Mouse (Mus musculus) forebrain, postnatal 0 days (tissue): Measurements from ENCODE around the gene AC109138.7. TPM values are rescaled to one million over a fixed set of nuclear protein-coding genes. Genes with fewer than 3 reads are reported as not detected.
A peak's percentile ranks its signal among the peaks of the same experiment; 100 is the strongest.

Experiments
- ATAC-seq: fragments of 200-750 bp; cut with Nextera tagmentation; 2 replicates; pipeline ENCODE4 v1.8.0; 2017; ENCODE audit warnings: mild to moderate bottlenecking, moderate library complexity
- DNase-seq: peaks from one replicate; pipeline ENCODE4 v3.0.0-alpha.2; 2015
- H3K27ac ChIP-seq: fragments of 300-500 bp; sonication (generic); 2 replicates; pipeline ENCODE4 v1.5.1; 2014; ENCODE audit warnings: low read depth, mild to moderate bottlenecking, antibody characterized with exemption, low read length, moderate library complexity, mixed read lengths
- H3K27me3 ChIP-seq: fragments of 300-500 bp; sonication (generic); 2 replicates; pipeline ENCODE4 v1.6.1; 2014; ENCODE audit warnings: mild to moderate bottlenecking, low read length, mixed read lengths; ENCODE audit not compliant: insufficient read depth
- H3K36me3 ChIP-seq: fragments of 300-500 bp; sonication (generic); 2 replicates; pipeline ENCODE4 v1.6.1; 2014; ENCODE audit warnings: mild to moderate bottlenecking, moderate library complexity; ENCODE audit not compliant: insufficient read depth
- H3K4me1 ChIP-seq: fragments of 300-500 bp; sonication (generic); 2 replicates; pipeline ENCODE4 v1.6.1; 2014; ENCODE audit warnings: antibody characterized with exemption; ENCODE audit not compliant: insufficient read depth
- H3K4me2 ChIP-seq: fragments of 300-500 bp; sonication (generic); 2 replicates; pipeline ENCODE4 v1.6.1; 2014; ENCODE audit warnings: low read depth, mild to moderate bottlenecking, moderate library complexity
- H3K4me3 ChIP-seq: fragments of 300-500 bp; sonication (generic); 2 replicates; pipeline ENCODE4 v1.5.1; 2014; ENCODE audit warnings: low read depth, low read length, mixed read lengths
- H3K9ac ChIP-seq: fragments of 300-500 bp; sonication (generic); 2 replicates; pipeline ENCODE4 v1.6.1; 2014; ENCODE audit warnings: mild to moderate bottlenecking
- H3K9me3 ChIP-seq: fragments of 300-500 bp; sonication (generic); 2 replicates; pipeline ENCODE4 v1.6.1; 2016; ENCODE audit warnings: low read length
- CTCF ChIP-seq: sonication (generic); IDR thresholded peaks from 2 replicates; pipeline ENCODE4 v1.5.1; 2016; ENCODE audit warnings: antibody characterized with exemption, control low read depth, low read depth
- WGBS: fragments of 180-500 bp; shearing (Covaris S2); extraction: QIAGEN DNeasy Blood & Tissue Kit; methylation state at CpG from one replicate; pipeline ENCODE4 v1.1.7; 2014; 5-methylcytosine and 5-hydroxymethylcytosine counted together
- polyA plus RNA-seq: library from polyadenylated mRNA; unstranded; fragments of >200 nt; fragmentation: Nextera tagmentation; extraction: Ambion mirVana; gene quantifications from 2 replicates; pipeline ENCODE4 v1.2.1, GENCODE M21; 2015
- total RNA-seq: library from RNA; depleted of rRNA; stranded (reverse); fragments of >200 nt; gene quantifications from 2 replicates; pipeline ENCODE4 v1.2.3, GENCODE M21; 2014; rRNA removed

Gene AC109138.7
- total RNA-seq (not detected in 2 replicates), polyA plus RNA-seq (not detected in 2 replicates)

DNA sequence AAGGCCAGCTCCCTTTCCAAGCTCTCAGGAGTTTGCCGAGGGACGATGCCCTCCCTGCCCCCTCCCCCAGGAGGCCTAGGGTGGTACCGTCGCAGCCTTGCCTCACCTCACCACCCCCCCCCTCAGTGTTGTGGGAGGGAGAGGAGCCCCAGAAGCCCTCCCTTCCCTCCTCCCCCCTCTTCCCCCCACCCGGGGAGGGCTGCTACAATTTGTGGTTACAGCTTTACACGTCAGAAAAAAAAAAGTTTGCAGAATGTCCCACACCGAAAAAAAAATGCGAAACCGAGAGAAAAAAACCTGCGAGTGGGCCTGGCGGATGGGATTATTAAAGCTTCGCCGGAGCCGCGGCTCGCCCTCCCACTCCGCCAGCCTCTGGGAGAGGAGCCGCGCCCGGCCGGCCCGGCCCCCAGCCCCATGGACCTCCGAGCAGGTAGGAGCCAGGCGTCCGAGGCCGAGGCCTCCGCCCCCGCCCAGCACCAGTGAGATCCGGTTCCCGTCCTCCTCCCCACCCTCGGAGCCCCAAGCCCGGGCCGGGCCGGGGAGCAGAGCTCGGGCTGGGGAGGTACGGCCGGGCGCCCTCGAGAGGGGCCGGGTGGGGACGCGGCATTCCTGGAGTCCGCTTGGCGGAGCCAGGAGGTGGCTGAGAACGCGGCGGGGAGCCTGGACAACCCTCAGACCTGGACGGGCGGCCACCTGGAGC is at the start of gene AC109138.7, which contains the start of gene Clcf1:
AC109138.7 (plus strand) TSS at position 287 of the 700 bp plus-strand sequence.
Clcf1 (plus strand) TSS at position 168 of the 700 bp plus-strand sequence.
- peaks cover 25% of the 10 kb centered on the region for H3K27me3 ChIP-seq
- H3K36me3 ChIP-seq = no peaks in the 10 kb centered on the region
- WGBS = 2% methylated on average over 43 of the region's 49 CpGs
- no peak for TF ChIP-seq CTCF
- no peak for DNase-seq
- peak; percentile 14; the same call in 1 of the 2 replicates for ATAC-seq
- peak within 1 kb of the TSS; percentile 90 for H3K4me2 ChIP-seq
- H3K27ac ChIP-seq = no peak within 1 kb of the TSS
- H3K9ac ChIP-seq = peak within 1 kb of the TSS; percentile 44
- no peaks in the 10 kb centered on the region for H3K9me3 ChIP-seq
- peak within 1 kb of the TSS; percentile 48 for H3K4me3 ChIP-seq
- H3K4me1 ChIP-seq = no peaks in the 10 kb centered on the region

DNA sequence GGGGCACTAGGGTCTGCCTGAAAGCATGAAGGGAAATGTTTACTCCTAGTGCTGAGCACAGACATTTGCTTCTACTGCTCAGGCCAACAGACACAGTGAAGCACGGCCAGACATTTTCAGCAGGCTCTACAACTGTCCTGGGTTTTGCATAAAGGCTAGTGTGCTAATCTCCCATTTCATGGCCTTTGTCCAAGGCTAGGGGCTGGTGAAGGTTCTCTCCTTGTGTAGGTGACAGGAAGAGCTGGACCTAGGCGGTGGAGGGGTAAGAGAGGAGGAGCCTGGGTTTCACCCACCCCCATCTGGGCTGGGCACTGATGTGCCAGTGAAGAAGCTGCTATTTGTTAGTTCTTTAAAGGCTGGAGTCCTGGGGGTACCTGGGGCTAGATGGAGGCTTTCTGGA is 49.4 kb upstream of the AC109138.7 start:
- no peak overlapping the region for H3K9ac ChIP-seq
- no peak for ATAC-seq
- no peak for TF ChIP-seq CTCF
- H3K4me2 ChIP-seq = no peak overlapping the region
- no peak for DNase-seq
- peaks cover 14% of the 10 kb centered on the region for H3K36me3 ChIP-seq
- H3K27ac ChIP-seq = no peak overlapping the region
- no peak overlapping the region for H3K4me3 ChIP-seq
- H3K9me3 ChIP-seq = no peaks in the 10 kb centered on the region
- 83% methylated on average over 2 of the region's 2 CpGs for WGBS
- no peaks in the 10 kb centered on the region for H3K27me3 ChIP-seq
- H3K4me1 ChIP-seq = peaks cover 12% of the 10 kb centered on the region

DNA sequence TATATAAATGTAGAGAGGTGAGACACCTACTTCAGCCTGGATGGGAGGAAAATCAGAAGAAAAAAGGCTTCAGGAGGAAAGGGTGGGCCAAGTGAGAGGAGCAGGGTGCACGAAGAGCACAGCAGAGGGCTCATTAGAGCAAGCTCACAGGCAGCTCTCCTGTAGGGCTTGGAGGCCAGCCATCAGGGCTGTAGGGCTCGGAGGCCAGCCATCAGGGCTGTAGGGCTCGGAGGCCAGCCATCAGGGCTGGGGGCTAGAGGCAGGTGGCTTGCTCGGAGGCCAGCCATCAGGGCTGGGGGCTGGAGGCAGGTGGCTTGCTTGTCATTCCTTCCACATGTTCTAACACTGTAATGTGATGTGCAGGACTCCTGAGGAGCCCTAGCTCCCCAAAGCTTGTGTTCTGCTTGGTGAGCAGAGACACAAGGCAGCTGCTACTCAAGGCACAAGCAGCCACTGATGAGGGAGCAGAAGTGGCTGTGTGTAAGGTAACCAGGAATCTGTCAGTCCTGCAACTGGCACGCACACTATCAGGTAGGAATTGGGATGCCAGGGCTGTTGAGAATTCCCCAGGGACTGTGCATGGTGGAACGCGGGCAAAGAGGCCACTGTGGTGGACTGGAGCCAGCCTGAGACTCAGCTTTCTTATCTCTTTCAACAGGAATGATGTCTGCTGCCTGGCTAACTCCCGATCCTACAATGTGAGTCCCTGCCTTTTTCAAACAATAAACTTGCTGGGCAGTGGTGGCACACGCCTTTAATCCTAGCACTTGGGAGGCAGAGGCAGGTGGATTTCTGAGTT is 47.3 kb upstream of the AC109138.7 start:
- Histone ChIP-seq H3K4me1 (peaks cover 18% of the 10 kb centered on the region), H3K27me3 (no peaks in the 10 kb centered on the region), H3K9me3 (no peaks in the 10 kb centered on the region), H3K36me3 (no peaks in the 10 kb centered on the region), H3K27ac (no peak overlapping the region), H3K9ac (no peak overlapping the region), H3K4me2 (no peak overlapping the region), H3K4me3 (no peak overlapping the region)
- no peak for DNase-seq
- 74% methylated on average over 9 of the region's 9 CpGs for WGBS
- ATAC-seq = no peak
- no peak for TF ChIP-seq CTCF

DNA sequence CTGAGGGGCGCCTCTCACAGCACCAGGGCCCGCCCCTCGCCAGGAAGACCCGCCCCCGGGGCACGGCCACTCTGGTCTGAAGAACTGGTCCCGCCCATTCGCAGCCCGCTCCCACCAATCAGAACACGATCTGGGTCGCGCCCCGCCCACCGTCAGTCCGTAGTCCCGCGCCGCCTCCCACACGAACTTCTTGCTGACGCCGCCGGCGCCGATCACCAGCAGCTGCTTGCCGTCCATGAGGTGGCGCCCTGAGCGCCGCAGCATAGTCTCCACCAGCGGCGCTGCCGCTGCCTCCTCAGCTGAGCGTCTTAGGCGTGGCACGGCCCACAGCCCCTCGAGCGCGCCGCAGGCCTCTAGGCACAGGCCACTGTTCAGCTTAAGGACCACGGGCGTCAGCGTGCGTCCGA is 44.8 kb upstream of the AC109138.7 start:
- Histone ChIP-seq H3K4me2 (peak overlapping the region; percentile 90), H3K36me3 (no peaks in the 10 kb centered on the region), H3K4me1 (peaks cover 7% of the 10 kb centered on the region), H3K27ac (peak overlapping the region; percentile 92), H3K9me3 (no peaks in the 10 kb centered on the region), H3K27me3 (no peaks in the 10 kb centered on the region), H3K9ac (peak overlapping the region; percentile 76), H3K4me3 (peak overlapping the region; percentile 46)
- ATAC-seq (peak; percentile 97), DNase-seq (peak; percentile 99)
- TF ChIP-seq CTCF = peak; percentile 99
- WGBS = 0% methylated on average over 43 of the region's 43 CpGs

DNA sequence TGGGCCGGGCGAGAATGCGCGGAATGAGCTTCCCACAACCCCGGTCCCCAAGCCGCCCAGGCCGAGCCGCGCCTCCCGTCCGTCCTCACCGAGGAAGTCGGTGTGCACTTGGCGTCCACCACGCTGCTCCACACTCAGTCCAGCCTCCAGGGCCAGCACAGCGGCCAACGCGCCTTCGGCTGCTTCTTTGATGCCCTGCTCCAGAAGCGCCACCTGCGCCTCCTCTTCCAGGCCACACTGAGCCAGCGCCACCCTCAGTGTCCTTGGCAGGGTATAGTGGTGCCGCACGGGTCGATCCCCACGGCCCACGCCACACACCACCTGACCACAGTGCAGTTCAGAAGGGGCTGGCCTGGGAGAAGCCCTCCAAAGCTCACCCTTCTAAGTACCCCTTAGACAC is 44.3 kb upstream of the AC109138.7 start:
- 10% methylated on average over 27 of the region's 27 CpGs for WGBS
- DNase-seq (no peak), ATAC-seq (peak; percentile 30)
- H3K4me3 ChIP-seq = peak overlapping the region; percentile 46
- H3K4me1 ChIP-seq = peaks cover 7% of the 10 kb centered on the region
- H3K36me3 ChIP-seq = no peaks in the 10 kb centered on the region
- TF ChIP-seq CTCF = no peak
- no peaks in the 10 kb centered on the region for H3K9me3 ChIP-seq
- peak overlapping the region; percentile 90 for H3K4me2 ChIP-seq
- peak overlapping the region; percentile 92 for H3K27ac ChIP-seq
- peak overlapping the region; percentile 76 for H3K9ac ChIP-seq
- no peaks in the 10 kb centered on the region for H3K27me3 ChIP-seq

DNA sequence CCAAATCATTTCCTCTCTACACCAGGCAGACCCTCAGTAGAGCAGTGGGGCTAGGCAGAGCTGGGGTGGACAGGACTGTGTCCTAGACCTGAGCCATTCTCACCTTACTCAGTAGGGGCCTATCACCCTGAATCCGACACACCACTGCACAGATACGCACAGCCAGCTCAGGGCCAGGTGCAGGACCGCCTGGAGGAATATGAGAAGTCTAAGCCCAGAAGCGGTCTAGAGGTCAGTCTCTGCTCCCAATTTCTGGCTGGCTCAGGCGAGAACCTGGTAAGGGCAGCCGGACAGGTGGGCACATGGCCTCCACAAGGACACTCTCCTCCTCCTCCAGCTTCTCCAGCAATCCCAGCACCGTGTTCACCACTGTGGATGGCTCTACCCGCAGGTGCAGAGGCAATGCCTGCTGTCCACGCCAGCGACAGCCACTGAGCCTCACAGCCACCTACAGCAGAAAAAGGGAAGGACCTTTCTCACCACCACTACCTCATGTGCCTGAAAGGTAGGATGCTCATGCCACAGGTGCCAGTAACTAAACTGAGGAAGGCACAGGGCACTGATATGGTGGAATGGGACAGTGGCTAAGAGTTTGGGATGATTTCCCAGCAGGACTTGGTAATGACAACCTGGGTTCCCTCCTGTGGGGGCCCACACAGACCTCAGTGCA is 43.3 kb upstream of the AC109138.7 start:
- TF ChIP-seq CTCF = 0 out of 2 replicates have a peak, but pooled peaks have one; percentile 3
- Histone ChIP-seq H3K4me3 (no peak overlapping the region), H3K4me2 (no peak overlapping the region), H3K4me1 (peaks cover 7% of the 10 kb centered on the region), H3K27me3 (no peaks in the 10 kb centered on the region), H3K9me3 (no peaks in the 10 kb centered on the region), H3K9ac (no peak overlapping the region), H3K27ac (0 out of 2 replicates have a peak overlapping the region, but pooled peaks have one; percentile 92), H3K36me3 (no peaks in the 10 kb centered on the region)
- ATAC-seq (no peak), DNase-seq (no peak)
- WGBS = 92% methylated on average over 10 of the region's 10 CpGs
